Mouse (Mus musculus) heart, embryonic 13.5 days (tissue): ENCODE measurements around the gene P2rx5. TPM values are rescaled to one million over a fixed set of nuclear protein-coding genes. Genes with fewer than 3 reads are reported as not detected.

Experiments used
- ATAC-seq: fragments of 200-750 bp; cut with Nextera tagmentation; 2 replicates; pipeline ENCODE4 v1.8.0; 2017; ENCODE audit warnings: moderate TSS enrichment; ENCODE audit not compliant: insufficient number of reproducible peaks, low FRiP score, low TSS enrichment; ENCODE audit errors: extremely low read depth
- H3K27ac ChIP-seq: fragments of 300-500 bp; sonication (generic); replicated peaks from 2 replicates; pipeline ENCODE4 v1.5.1; 2015; ENCODE audit warnings: moderate library complexity, mild to moderate bottlenecking, inconsistent platforms
- H3K27me3 ChIP-seq: fragments of 300-500 bp; sonication (generic); replicated peaks from 2 replicates; pipeline ENCODE4 v1.6.1; 2015; ENCODE audit warnings: mild to moderate bottlenecking, inconsistent platforms
- H3K36me3 ChIP-seq: fragments of 300-500 bp; sonication (generic); 2 replicates; pipeline ENCODE4 v1.6.1; 2015; ENCODE audit warnings: mild to moderate bottlenecking, inconsistent platforms
- H3K4me1 ChIP-seq: fragments of 300-500 bp; sonication (generic); 2 replicates; pipeline ENCODE4 v1.6.1; 2015; ENCODE audit warnings: inconsistent platforms
- H3K4me2 ChIP-seq: fragments of 300-500 bp; sonication (generic); 2 replicates; pipeline ENCODE4 v1.6.1; 2015; ENCODE audit warnings: inconsistent platforms, mild to moderate bottlenecking, moderate library complexity
- H3K4me3 ChIP-seq: fragments of 300-500 bp; sonication (generic); 2 replicates; pipeline ENCODE4 v1.5.1; 2015; ENCODE audit warnings: moderate library complexity, mild to moderate bottlenecking, inconsistent platforms
- H3K9ac ChIP-seq: fragments of 300-500 bp; sonication (generic); 2 replicates; pipeline ENCODE4 v1.6.1; 2015; ENCODE audit warnings: inconsistent platforms, mild to moderate bottlenecking, moderate library complexity
- H3K9me3 ChIP-seq: fragments of 300-500 bp; sonication (generic); 2 replicates; pipeline ENCODE4 v1.6.1; 2016; ENCODE audit warnings: inconsistent platforms
- WGBS: fragments of 180-500 bp; shearing (Covaris S2); methylation state at CpG from one replicate; pipeline ENCODE4 v1.1.7; 2015; ENCODE audit warnings: mixed read lengths; 5-methylcytosine and 5-hydroxymethylcytosine counted together
- polyA plus RNA-seq: library from polyadenylated mRNA; unstranded; fragments of >200 nt; fragmentation: Nextera tagmentation; extraction: Ambion mirVana; gene quantifications from 2 replicates; pipeline ENCODE4 v1.2.1, GENCODE M21; 2015

P2rx5 gene
- 1.1 and 2.0 TPM in 2 replicates for polyA plus RNA-seq

DNA sequence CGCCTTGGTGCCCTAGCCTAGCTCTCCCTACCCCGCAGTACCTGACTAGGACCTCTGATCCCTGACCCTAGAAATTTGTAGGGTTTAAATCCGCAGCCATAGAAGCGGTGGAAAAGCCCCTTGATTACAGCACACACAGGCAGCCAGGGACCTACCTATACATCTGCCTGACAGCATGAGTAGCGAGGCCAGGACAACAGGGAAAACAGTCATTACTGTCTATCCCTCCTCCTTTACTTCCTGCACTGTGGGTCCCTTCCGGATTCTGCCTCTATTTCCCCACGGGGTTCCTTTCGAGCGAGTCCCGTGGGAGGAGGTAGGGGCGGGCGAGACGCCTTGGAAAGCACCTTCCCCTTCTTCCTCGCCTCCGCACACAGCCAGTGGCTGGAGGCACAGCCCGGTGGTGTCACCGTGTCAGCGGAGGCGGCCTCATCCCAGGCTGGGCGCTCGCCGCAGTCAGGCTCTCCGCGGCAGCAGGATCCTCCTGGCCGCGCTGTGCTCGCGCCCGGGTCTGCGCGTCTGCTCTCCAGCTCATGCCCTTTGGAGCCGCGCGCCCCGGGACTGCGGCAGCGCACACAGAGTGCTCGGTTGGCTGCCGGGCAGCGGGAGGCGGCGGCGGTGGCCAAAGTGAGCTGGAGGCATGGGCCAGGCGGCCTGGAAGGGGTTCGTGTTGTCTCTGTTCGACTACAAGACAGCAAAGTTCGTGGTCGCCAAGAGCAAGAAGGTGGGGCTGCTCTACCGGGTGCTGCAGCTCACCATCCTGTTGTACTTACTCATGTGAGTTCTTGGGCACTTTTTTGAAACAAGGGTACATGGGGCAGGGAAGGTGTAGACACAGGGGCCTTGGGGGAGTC lies at the start of gene P2rx5:
P2rx5 (plus strand) TSS at position 465 of the 854 bp plus-strand sequence.
- Histone ChIP-seq H3K4me3 (peak within 1 kb of the TSS; percentile 60), H3K36me3 (no peaks in the 10 kb centered on the region), H3K9ac (peak within 1 kb of the TSS; percentile 81), H3K27ac (peak within 1 kb of the TSS; percentile 28; the same call in 1 of the 2 replicates), H3K9me3 (no peaks in the 10 kb centered on the region), H3K4me1 (peaks cover 20% of the 10 kb centered on the region), H3K4me2 (peak within 1 kb of the TSS; percentile 88), H3K27me3 (peaks cover 52% of the 10 kb centered on the region)
- 2% methylated on average over 49 of the region's 49 CpGs for WGBS
- ATAC-seq, result peak; percentile 61

DNA sequence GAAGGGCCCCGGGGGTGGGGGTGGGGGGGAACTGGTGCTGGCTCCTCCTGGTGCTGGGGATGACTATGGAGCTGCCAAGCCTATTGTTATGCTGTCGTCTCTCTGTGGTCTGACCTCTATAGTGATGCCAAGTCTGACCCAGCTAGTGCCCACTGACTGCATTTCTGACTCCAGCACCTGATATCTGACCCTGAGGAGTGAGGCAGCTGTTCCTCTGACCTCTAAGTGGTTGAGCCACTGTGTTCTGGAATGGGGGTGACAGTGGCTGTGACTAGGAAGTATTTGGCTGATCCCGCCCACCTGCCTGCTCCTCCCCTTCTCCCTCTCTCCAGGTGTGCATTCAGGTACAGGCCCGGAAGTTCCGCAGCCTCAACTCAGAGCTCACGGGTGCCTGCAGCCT lies 48.8 kb upstream of the P2rx5 start:
- Histone ChIP-seq H3K9me3 (no peaks in the 10 kb centered on the region), H3K27me3 (no peaks in the 10 kb centered on the region; the same call in 1 of the 2 replicates), H3K4me2 (no peak overlapping the region), H3K27ac (no peak overlapping the region), H3K36me3 (no peaks in the 10 kb centered on the region), H3K9ac (no peak overlapping the region), H3K4me1 (peaks cover 21% of the 10 kb centered on the region), H3K4me3 (no peak overlapping the region)
- no peak for ATAC-seq
- WGBS, result 74% methylated on average over 6 of the region's 6 CpGs

DNA sequence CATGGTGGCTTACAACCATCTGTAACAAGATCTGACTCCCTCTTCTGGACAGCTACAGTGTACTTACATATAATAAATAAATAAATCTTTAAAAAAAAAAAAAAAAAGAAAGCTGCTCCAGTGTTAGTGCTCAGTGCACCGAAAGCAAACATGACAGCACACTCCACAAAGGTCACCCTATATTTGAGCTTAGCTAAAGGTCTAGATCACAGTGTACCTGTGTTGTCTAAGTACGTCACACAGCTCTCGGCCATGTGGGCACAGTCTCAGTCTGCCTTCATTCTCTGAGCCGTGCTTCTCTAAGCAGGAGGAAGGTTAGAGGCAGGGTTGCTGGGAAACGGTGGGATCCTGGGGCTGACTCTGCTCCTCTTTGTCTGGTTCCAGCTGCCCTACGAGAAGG lies 33.7 kb upstream of the P2rx5 start:
- no peaks in the 10 kb centered on the region for H3K9me3 ChIP-seq
- no peak overlapping the region for H3K27ac ChIP-seq
- H3K27me3 ChIP-seq, result no peaks in the 10 kb centered on the region
- H3K4me1 ChIP-seq, result peaks cover 4% of the 10 kb centered on the region; the same call in 1 of the 2 replicates
- no peak overlapping the region for H3K4me3 ChIP-seq
- WGBS, result 88% methylated on average over 6 of the region's 6 CpGs
- no peak overlapping the region for H3K9ac ChIP-seq
- no peak overlapping the region for H3K4me2 ChIP-seq
- no peak for ATAC-seq
- H3K36me3 ChIP-seq, result peaks cover 14% of the 10 kb centered on the region

DNA sequence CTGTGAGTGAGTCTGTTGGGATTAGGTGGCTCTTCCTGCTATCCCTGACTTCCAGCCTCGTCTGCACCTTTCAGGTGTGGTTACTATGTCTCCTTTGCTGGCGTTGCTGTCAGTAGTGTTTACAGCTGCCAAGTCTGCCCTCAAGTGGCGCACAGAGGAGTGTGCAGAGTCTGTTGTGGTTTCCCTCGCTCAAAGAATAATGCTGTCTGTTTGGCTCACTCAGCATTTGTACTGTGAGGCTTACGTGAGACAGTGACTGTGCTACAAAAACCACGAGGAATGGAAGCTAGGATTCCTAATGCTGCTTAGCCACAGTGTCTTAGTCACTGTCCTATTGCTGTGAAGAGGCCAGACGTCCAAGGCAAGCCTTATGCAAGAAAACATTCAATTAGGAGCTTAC lies 29.2 kb upstream of the P2rx5 start:
- no peak overlapping the region for H3K27ac ChIP-seq
- no peaks in the 10 kb centered on the region for H3K27me3 ChIP-seq
- H3K4me1 ChIP-seq, result peaks cover 30% of the 10 kb centered on the region
- ATAC-seq, result no peak
- no peaks in the 10 kb centered on the region for H3K9me3 ChIP-seq
- 0 out of 2 replicates have a peak overlapping the region, but pooled peaks have one; percentile 19 for H3K9ac ChIP-seq
- no peak overlapping the region for H3K4me3 ChIP-seq
- no peak overlapping the region for H3K4me2 ChIP-seq
- WGBS, result 72% methylated on average over 7 of the region's 7 CpGs
- peaks cover 42% of the 10 kb centered on the region for H3K36me3 ChIP-seq

DNA sequence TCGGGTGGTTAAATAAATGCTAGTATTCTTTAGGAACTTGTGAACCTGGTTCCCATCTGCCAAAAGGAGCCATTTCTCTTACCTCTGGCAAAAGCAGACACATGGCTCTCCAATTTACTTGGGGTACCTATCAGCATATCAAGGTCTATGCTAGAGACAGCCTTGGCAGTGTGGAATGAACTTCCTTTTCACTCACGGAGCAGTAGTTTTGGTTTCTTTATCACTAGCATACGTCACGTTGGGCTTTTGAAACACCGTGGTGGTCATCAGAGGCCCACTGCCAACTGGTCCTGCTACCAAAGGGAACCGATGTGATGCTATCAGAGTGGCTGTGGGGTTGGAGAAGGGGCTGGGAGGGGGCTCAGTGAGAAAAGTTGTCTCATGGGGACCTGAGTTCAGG lies 27.2 kb upstream of the P2rx5 start:
- no peaks in the 10 kb centered on the region for H3K9me3 ChIP-seq
- 89% methylated on average over 6 of the region's 6 CpGs for WGBS
- H3K36me3 ChIP-seq, result peaks cover 42% of the 10 kb centered on the region
- ATAC-seq, result no peak
- peaks cover 45% of the 10 kb centered on the region for H3K4me1 ChIP-seq
- H3K4me2 ChIP-seq, result no peak overlapping the region
- H3K27me3 ChIP-seq, result no peaks in the 10 kb centered on the region
- H3K9ac ChIP-seq, result no peak overlapping the region
- H3K27ac ChIP-seq, result no peak overlapping the region
- H3K4me3 ChIP-seq, result no peak overlapping the region

GRCm38 (mm10) chr11:73134222-73134621 lies 26.0 kb upstream of the P2rx5 start:
- Histone ChIP-seq H3K27me3 (no peaks in the 10 kb centered on the region), H3K4me2 (peak overlapping the region; percentile 86), H3K36me3 (peaks cover 42% of the 10 kb centered on the region), H3K9ac (0 out of 2 replicates have a peak overlapping the region, but pooled peaks have one; percentile 0), H3K4me3 (no peak overlapping the region), H3K27ac (no peak overlapping the region), H3K9me3 (no peaks in the 10 kb centered on the region), H3K4me1 (peaks cover 50% of the 10 kb centered on the region)
- 88% methylated on average over 5 of the region's 5 CpGs for WGBS
- no peak for ATAC-seq

- H3K9me3 ChIP-seq, result no peaks in the 10 kb centered on the region
- H3K9ac ChIP-seq, result peak overlapping the region; percentile 90
- H3K4me1 ChIP-seq, result peaks cover 44% of the 10 kb centered on the region
- H3K27me3 ChIP-seq, result no peaks in the 10 kb centered on the region
- H3K27ac ChIP-seq, result no peak overlapping the region
- ATAC-seq, result no peak
- peak overlapping the region; percentile 86 for H3K4me2 ChIP-seq
- H3K36me3 ChIP-seq, result peaks cover 37% of the 10 kb centered on the region
- 69% methylated on average over 6 of the region's 6 CpGs for WGBS
- peak overlapping the region; percentile 72 for H3K4me3 ChIP-seq
Measured at GRCm38 (mm10) chr11:73136587-73136986, 23.6 kb upstream of the P2rx5 start.

- Histone ChIP-seq H3K4me3 (peak overlapping the region; percentile 72), H3K36me3 (peaks cover 33% of the 10 kb centered on the region), H3K9ac (peak overlapping the region; percentile 90), H3K9me3 (no peaks in the 10 kb centered on the region), H3K27ac (peak overlapping the region; percentile 53), H3K4me2 (peak overlapping the region; percentile 86), H3K4me1 (peaks cover 43% of the 10 kb centered on the region), H3K27me3 (no peaks in the 10 kb centered on the region)
- 29% methylated on average over 11 of the region's 11 CpGs for WGBS
- ATAC-seq, result no peak
Measured at GRCm38 (mm10) chr11:73137116-73137515, 23.1 kb upstream of the P2rx5 start.

GRCm38 (mm10) chr11:73137591-73138501 lies 22.4 kb upstream of the P2rx5 start, which contains the start of gene Haspin:
TSS of gene Haspin (minus strand) at chr11:73138294.
- Histone ChIP-seq H3K9me3 (no peaks in the 10 kb centered on the region), H3K27me3 (no peaks in the 10 kb centered on the region), H3K36me3 (peaks cover 26% of the 10 kb centered on the region), H3K27ac (peak within 1 kb of the TSS; percentile 53), H3K4me3 (peak within 1 kb of the TSS; percentile 72), H3K4me1 (peaks cover 40% of the 10 kb centered on the region), H3K9ac (peak within 1 kb of the TSS; percentile 90), H3K4me2 (peak within 1 kb of the TSS; percentile 86)
- WGBS, result under 1% methylated on average over 84 of the region's 84 CpGs
- peak; percentile 84 for ATAC-seq

GRCm38 (mm10) chr11:73144261-73144681 lies 15.9 kb upstream of the P2rx5 start:
- no peaks in the 10 kb centered on the region for H3K36me3 ChIP-seq
- H3K9ac ChIP-seq, result no peak overlapping the region
- WGBS, result 48% methylated on average over 1 of the region's 1 CpGs
- no peak overlapping the region for H3K4me3 ChIP-seq
- no peaks in the 10 kb centered on the region for H3K9me3 ChIP-seq
- H3K4me1 ChIP-seq, result 0 out of 2 replicates have a peak, but pooled peaks cover 8% of the 10 kb centered on the region
- no peak overlapping the region for H3K4me2 ChIP-seq
- H3K27me3 ChIP-seq, result no peaks in the 10 kb centered on the region
- H3K27ac ChIP-seq, result no peak overlapping the region
- no peak for ATAC-seq
